Mouse (Mus musculus) embryonic facial prominence, embryonic 11.5 days (tissue): ENCODE results near the gene Psma7. TPM values are rescaled to one million over a fixed set of nuclear protein-coding genes. Genes with fewer than 3 reads are reported as not detected.

ENCODE experiments used
- ATAC-seq: fragments of 200-750 bp; cut with Nextera tagmentation; replicated peaks from 2 replicates; pipeline ENCODE4 v1.8.0; 2017; ENCODE audit warnings: low read depth; ENCODE audit not compliant: insufficient number of reproducible peaks, low FRiP score, low TSS enrichment
- DNase-seq: peaks from one replicate; pipeline ENCODE4 v3.0.0-alpha.2; 2015; ENCODE audit warnings: low spot score
- H3K27ac ChIP-seq: fragments of 300-500 bp; sonication (generic); replicated peaks from 2 replicates; pipeline ENCODE4 v1.5.1; 2014; ENCODE audit warnings: mild to moderate bottlenecking, low read depth, low read length, control low read depth
- H3K27me3 ChIP-seq: fragments of 300-500 bp; sonication (generic); 2 replicates; pipeline ENCODE4 v1.6.1; 2014; ENCODE audit warnings: mild to moderate bottlenecking, low read length, moderate library complexity, mixed read lengths; ENCODE audit not compliant: control insufficient read depth, insufficient read depth
- H3K36me3 ChIP-seq: fragments of 300-500 bp; sonication (generic); replicated peaks from 2 replicates; pipeline ENCODE4 v1.6.1; 2014; ENCODE audit warnings: low read depth, mild to moderate bottlenecking, low read length, moderate library complexity, mixed read lengths; ENCODE audit not compliant: control insufficient read depth, insufficient read depth
- H3K4me1 ChIP-seq: fragments of 300-500 bp; sonication (generic); 2 replicates; pipeline ENCODE4 v1.6.1; 2014; ENCODE audit warnings: low read length, mixed read lengths; ENCODE audit not compliant: control insufficient read depth, insufficient read depth
- H3K4me2 ChIP-seq: fragments of 300-500 bp; sonication (generic); 2 replicates; pipeline ENCODE4 v1.6.1; 2014; ENCODE audit warnings: low read depth, mild to moderate bottlenecking, control low read depth, low read length, moderate library complexity
- H3K4me3 ChIP-seq: fragments of 300-500 bp; sonication (generic); 2 replicates; pipeline ENCODE4 v1.5.1; 2014; ENCODE audit warnings: low read depth, low read length, control low read depth
- H3K9ac ChIP-seq: fragments of 300-500 bp; sonication (generic); replicated peaks from 2 replicates; pipeline ENCODE4 v1.6.1; 2014; ENCODE audit warnings: mild to moderate bottlenecking, control low read depth, low read length
- H3K9me3 ChIP-seq: fragments of 300-500 bp; sonication (generic); replicated peaks from 2 replicates; pipeline ENCODE4 v1.6.1; 2016; ENCODE audit warnings: mild to moderate bottlenecking, low read length, inconsistent platforms, mixed read lengths; ENCODE audit not compliant: control insufficient read depth
- WGBS: fragments of 180-500 bp; shearing (Covaris S2); extraction: QIAGEN DNeasy Blood & Tissue Kit; methylation state at CpG from one replicate; pipeline ENCODE4 v1.1.7; 2014; 5-methylcytosine and 5-hydroxymethylcytosine counted together
- polyA plus RNA-seq: library from polyadenylated mRNA; unstranded; fragments of >200 nt; fragmentation: Nextera tagmentation; extraction: Ambion mirVana; gene quantifications from 2 replicates; pipeline ENCODE4 v1.2.1, GENCODE M21; 2014

Psma7 gene
- polyA plus RNA-seq, 1 experiment from 2014 or later = 753 TPM

DNA sequence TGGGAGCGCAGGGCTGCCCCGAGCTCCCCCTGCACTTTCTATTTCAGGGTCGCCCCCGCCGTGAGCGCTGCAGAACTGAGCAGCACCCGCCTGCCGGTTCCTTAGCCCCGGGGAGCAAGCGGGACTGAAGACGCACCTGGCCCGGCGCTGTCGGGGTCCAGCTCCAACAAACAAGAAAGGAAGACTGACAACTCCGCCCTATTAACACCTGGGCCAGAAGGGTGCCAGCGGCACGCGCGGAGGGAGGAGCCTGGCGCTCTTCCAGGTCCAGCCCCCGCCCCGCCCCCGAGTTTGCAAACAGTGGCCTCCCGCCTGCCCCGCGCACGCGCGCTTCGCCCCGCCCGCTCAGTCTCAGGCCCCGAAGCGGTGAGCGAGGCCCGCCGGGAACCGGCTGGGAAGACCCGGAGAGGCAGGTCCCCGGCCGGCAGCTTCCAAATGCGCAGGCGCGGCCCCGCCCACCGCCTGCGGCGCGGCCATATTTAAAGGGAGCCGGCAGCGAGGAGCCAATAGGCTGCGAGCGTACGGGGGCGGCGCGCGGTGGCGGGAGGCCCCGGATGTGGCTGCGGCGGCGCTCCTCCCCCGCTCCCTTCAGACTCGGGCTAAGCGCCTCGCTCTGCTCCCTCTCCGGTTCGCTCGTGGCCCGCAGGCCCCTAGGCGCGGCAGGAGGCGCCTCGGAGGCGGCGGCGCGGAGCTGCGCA is 17.7 kb downstream of the Psma7 start, which contains the start of gene Lsm14b:
Lsm14b (plus strand) TSS at position 587 of the 698 bp plus-strand sequence.
- H3K9me3 ChIP-seq = no peaks in the 10 kb centered on the region
- H3K27me3 ChIP-seq = no peaks in the 10 kb centered on the region; the same call in 1 of the 2 replicates
- ATAC-seq (peak; percentile 92), DNase-seq (peak; percentile 97)
- no peaks in the 10 kb centered on the region; the same call in 1 of the 2 replicates for H3K4me1 ChIP-seq
- H3K9ac ChIP-seq = peak within 1 kb of the TSS; percentile 96
- peak within 1 kb of the TSS; percentile 89 for H3K27ac ChIP-seq
- peak within 1 kb of the TSS; percentile 88 for H3K4me3 ChIP-seq
- WGBS = under 1% methylated on average over 69 of the region's 80 CpGs
- peaks cover 6% of the 10 kb centered on the region for H3K36me3 ChIP-seq
- H3K4me2 ChIP-seq = peak within 1 kb of the TSS; percentile 90

GRCm38 (mm10) chr2:180022751-180023150 is 19.5 kb downstream of the Psma7 start:
- WGBS = 58% methylated on average over 6 of the region's 6 CpGs

DNA sequence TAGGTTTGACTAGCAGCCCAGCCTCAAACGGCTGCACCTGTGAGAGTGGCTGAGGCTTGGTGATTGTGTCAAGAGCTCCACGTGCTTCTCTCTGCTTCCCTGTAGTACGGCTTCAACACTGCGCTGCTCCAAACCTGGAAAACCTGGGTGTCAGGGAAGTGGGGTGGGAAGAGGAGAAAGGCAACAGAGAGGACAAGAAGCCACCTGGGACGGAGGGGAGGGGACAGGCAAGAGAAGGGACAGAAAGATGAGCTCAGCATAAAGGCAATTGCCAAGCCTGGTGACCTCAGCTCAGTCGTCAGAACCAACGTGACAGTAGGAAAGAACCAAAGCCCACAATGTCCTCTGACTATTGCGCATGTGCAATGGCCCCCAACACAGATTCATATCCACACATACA is 21.3 kb downstream of the Psma7 start:
- no peak overlapping the region for H3K4me2 ChIP-seq
- H3K27ac ChIP-seq = no peak overlapping the region
- no peak for ATAC-seq
- no peaks in the 10 kb centered on the region for H3K36me3 ChIP-seq
- no peaks in the 10 kb centered on the region for H3K4me1 ChIP-seq
- no peaks in the 10 kb centered on the region; the same call in 1 of the 2 replicates for H3K27me3 ChIP-seq
- H3K9me3 ChIP-seq = no peaks in the 10 kb centered on the region
- DNase-seq = no peak
- H3K9ac ChIP-seq = no peak overlapping the region
- no peak overlapping the region for H3K4me3 ChIP-seq
- 84% methylated on average over 8 of the region's 8 CpGs for WGBS

More at GRCm38 (mm10) chr2:180022751-180023150, 19.5 kb downstream of the Psma7 start:
- Histone ChIP-seq H3K27ac (no peak overlapping the region), H3K4me1 (no peaks in the 10 kb centered on the region; the same call in 1 of the 2 replicates), H3K27me3 (no peaks in the 10 kb centered on the region; the same call in 1 of the 2 replicates), H3K4me3 (no peak overlapping the region), H3K9ac (no peak overlapping the region), H3K4me2 (no peak overlapping the region), H3K36me3 (peaks cover 1% of the 10 kb centered on the region; the same call in 1 of the 2 replicates), H3K9me3 (no peaks in the 10 kb centered on the region)
- DNase-seq = no peak
- no peak for ATAC-seq

- Histone ChIP-seq H3K9me3 (no peaks in the 10 kb centered on the region), H3K4me3 (no peak overlapping the region), H3K9ac (no peak overlapping the region), H3K4me2 (no peak overlapping the region), H3K27ac (no peak overlapping the region), H3K4me1 (no peaks in the 10 kb centered on the region), H3K27me3 (no peaks in the 10 kb centered on the region; the same call in 1 of the 2 replicates), H3K36me3 (no peaks in the 10 kb centered on the region)
- no peak for ATAC-seq
- WGBS = 75% methylated on average over 7 of the region's 7 CpGs
- no peak for DNase-seq
Measured at GRCm38 (mm10) chr2:180020091-180020661, 22.1 kb downstream of the Psma7 start.

DNA sequence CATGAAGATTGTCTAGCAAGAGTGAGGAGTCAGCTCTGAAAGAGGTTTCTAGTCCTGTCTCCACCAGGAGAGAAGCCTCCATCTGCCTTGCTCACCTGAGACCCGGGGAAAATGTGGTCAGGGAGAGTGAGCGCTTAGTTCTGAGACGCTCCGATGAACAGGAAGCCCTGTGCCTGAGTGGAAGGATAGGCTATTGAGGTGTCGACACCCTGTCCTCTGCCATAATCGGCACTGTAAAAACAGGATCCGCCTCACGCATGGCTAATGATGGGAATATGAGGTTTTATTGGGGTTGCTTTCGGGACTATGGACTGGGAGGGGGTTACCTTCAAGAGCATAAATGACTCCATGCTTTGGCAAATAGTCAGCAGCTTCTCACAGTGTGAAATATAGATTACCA is 23.7 kb downstream of the Psma7 start:
- Histone ChIP-seq H3K4me2 (no peak overlapping the region), H3K9ac (no peak overlapping the region), H3K4me3 (no peak overlapping the region), H3K36me3 (no peaks in the 10 kb centered on the region), H3K27ac (no peak overlapping the region), H3K4me1 (no peaks in the 10 kb centered on the region), H3K27me3 (no peaks in the 10 kb centered on the region; the same call in 1 of the 2 replicates), H3K9me3 (no peaks in the 10 kb centered on the region)
- 91% methylated on average over 9 of the region's 9 CpGs for WGBS
- DNase-seq (no peak), ATAC-seq (no peak)

- DNase-seq = no peak
- no peak for ATAC-seq
- H3K36me3 ChIP-seq = no peaks in the 10 kb centered on the region
- no peak overlapping the region for H3K9ac ChIP-seq
- H3K27me3 ChIP-seq = no peaks in the 10 kb centered on the region
- no peaks in the 10 kb centered on the region for H3K4me1 ChIP-seq
- 67% methylated on average over 4 of the region's 4 CpGs for WGBS
- no peak overlapping the region for H3K27ac ChIP-seq
- H3K9me3 ChIP-seq = no peaks in the 10 kb centered on the region
- no peak overlapping the region for H3K4me3 ChIP-seq
- no peak overlapping the region for H3K4me2 ChIP-seq
Measured at GRCm38 (mm10) chr2:180017632-180018031, 24.6 kb downstream of the Psma7 start.

DNA sequence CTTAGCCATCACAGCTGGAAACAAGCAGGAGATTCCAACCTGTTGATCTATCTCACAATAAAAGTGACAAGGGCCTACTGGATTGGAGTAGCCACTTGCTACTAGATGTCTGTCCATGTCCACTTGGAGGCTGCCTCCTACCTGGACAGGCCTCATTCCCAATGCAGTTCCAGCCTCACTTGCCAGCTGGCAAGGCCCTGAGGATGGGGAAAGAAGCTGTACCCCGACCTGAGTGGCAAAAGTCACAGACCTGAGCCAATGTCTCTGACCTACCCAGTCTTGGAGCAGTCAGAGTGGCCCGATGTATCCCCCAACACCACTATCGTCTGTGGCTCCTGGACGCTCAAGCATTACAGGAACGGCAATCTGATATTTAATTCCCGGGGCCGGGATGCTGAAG is 28.5 kb downstream of the Psma7 start:
- Histone ChIP-seq H3K9me3 (no peaks in the 10 kb centered on the region), H3K9ac (no peak overlapping the region), H3K36me3 (no peaks in the 10 kb centered on the region), H3K27me3 (no peaks in the 10 kb centered on the region), H3K4me3 (no peak overlapping the region), H3K4me1 (no peaks in the 10 kb centered on the region), H3K4me2 (no peak overlapping the region), H3K27ac (no peak overlapping the region)
- 82% methylated on average over 7 of the region's 7 CpGs for WGBS
- ATAC-seq = no peak
- DNase-seq = no peak

DNA sequence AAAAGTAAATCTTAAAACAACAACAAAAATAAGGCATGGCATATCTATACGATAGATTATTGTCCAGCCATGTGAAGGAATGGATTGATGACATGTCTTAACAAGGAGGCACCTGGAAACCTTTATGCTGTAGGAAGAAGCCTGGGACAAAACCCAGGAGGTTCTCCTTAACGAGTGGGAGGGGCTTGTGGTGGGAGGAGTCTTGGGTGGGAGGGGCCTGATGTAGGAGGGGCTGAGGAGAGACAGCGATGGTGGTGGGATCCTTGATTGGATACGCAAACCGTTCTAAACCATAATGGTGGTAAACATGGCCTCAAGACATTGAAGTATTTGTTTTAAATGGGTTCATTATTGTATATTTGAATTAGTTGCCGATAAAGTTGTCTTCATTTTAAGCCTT is 30.9 kb downstream of the Psma7 start:
- H3K36me3 ChIP-seq = no peaks in the 10 kb centered on the region
- no peaks in the 10 kb centered on the region; the same call in 1 of the 2 replicates for H3K27me3 ChIP-seq
- H3K4me2 ChIP-seq = no peak overlapping the region
- H3K4me1 ChIP-seq = no peaks in the 10 kb centered on the region
- H3K9ac ChIP-seq = no peak overlapping the region
- H3K9me3 ChIP-seq = no peaks in the 10 kb centered on the region
- no peak overlapping the region for H3K27ac ChIP-seq
- DNase-seq (no peak), ATAC-seq (no peak)
- no peak overlapping the region for H3K4me3 ChIP-seq
- WGBS = 84% methylated on average over 6 of the region's 6 CpGs
